Mouse (Mus musculus) stomach, postnatal 0 days (tissue): Measurements from ENCODE around the gene Gm6899. TPM values are rescaled to one million over a fixed set of nuclear protein-coding genes. Genes with fewer than 3 reads are reported as not detected.
A peak's percentile ranks its signal among the peaks of the same experiment; 100 is the strongest.

Experiments
- ATAC-seq: fragments of 200-750 bp; cut with Nextera tagmentation; 2 replicates; pipeline ENCODE4 v1.8.0; 2017; ENCODE audit not compliant: low FRiP score, low TSS enrichment
- DNase-seq: peaks from one replicate; pipeline ENCODE4 v3.0.0-alpha.2; 2016; ENCODE audit warnings: low spot score
- H3K27ac ChIP-seq: fragments of 300-500 bp; sonication (generic); replicated peaks from 2 replicates; pipeline ENCODE4 v1.5.1; 2014; ENCODE audit warnings: mild to moderate bottlenecking, control low read depth
- H3K27me3 ChIP-seq: fragments of 300-500 bp; sonication (generic); 2 replicates; pipeline ENCODE4 v1.6.1; 2014; ENCODE audit warnings: low read length; ENCODE audit not compliant: control insufficient read depth, insufficient read depth
- H3K36me3 ChIP-seq: fragments of 300-500 bp; sonication (generic); 2 replicates; pipeline ENCODE4 v1.6.1; 2014; ENCODE audit warnings: low read length, mixed read lengths; ENCODE audit not compliant: control insufficient read depth, insufficient read depth
- H3K4me1 ChIP-seq: fragments of 300-500 bp; sonication (generic); replicated peaks from 2 replicates; pipeline ENCODE4 v1.6.1; 2014; ENCODE audit warnings: antibody characterized with exemption; ENCODE audit not compliant: control insufficient read depth, insufficient read depth
- H3K4me2 ChIP-seq: fragments of 300-500 bp; sonication (generic); replicated peaks from 2 replicates; pipeline ENCODE4 v1.6.1; 2014; ENCODE audit warnings: low read depth, mild to moderate bottlenecking, control low read depth, moderate library complexity
- H3K4me3 ChIP-seq: fragments of 300-500 bp; sonication (generic); 2 replicates; pipeline ENCODE4 v1.5.1; 2014; ENCODE audit warnings: low read depth, low read length, control low read depth
- H3K9ac ChIP-seq: fragments of 300-500 bp; sonication (generic); 2 replicates; pipeline ENCODE4 v1.6.1; 2014; ENCODE audit warnings: mild to moderate bottlenecking, low read length, control low read depth, mixed read lengths
- H3K9me3 ChIP-seq: fragments of 300-500 bp; sonication (generic); 2 replicates; pipeline ENCODE4 v1.6.1; 2016; ENCODE audit warnings: low read length; ENCODE audit not compliant: control insufficient read depth
- CTCF ChIP-seq: IDR thresholded peaks from 2 replicates; pipeline ENCODE4 v1.5.1; 2016; ENCODE audit warnings: antibody characterized with exemption, low read depth, mild to moderate bottlenecking, moderate library complexity
- EP300 ChIP-seq: optimal IDR thresholded peaks from 2 replicates; pipeline ENCODE3; 2016; ENCODE audit warnings: antibody characterized with exemption
- WGBS: fragments of 180-500 bp; shearing (Covaris S2); extraction: QIAGEN DNeasy Blood & Tissue Kit; methylation state at CpG from one replicate; pipeline ENCODE4 v1.1.7; 2014; 5-methylcytosine and 5-hydroxymethylcytosine counted together
- polyA plus RNA-seq: library from polyadenylated mRNA; unstranded; fragments of >200 nt; fragmentation: Nextera tagmentation; extraction: Ambion mirVana; gene quantifications from 2 replicates; pipeline ENCODE4 v1.2.1, GENCODE M21; 2015

Gene Gm6899
- polyA plus RNA-seq, result not detected in 2 replicates

DNA sequence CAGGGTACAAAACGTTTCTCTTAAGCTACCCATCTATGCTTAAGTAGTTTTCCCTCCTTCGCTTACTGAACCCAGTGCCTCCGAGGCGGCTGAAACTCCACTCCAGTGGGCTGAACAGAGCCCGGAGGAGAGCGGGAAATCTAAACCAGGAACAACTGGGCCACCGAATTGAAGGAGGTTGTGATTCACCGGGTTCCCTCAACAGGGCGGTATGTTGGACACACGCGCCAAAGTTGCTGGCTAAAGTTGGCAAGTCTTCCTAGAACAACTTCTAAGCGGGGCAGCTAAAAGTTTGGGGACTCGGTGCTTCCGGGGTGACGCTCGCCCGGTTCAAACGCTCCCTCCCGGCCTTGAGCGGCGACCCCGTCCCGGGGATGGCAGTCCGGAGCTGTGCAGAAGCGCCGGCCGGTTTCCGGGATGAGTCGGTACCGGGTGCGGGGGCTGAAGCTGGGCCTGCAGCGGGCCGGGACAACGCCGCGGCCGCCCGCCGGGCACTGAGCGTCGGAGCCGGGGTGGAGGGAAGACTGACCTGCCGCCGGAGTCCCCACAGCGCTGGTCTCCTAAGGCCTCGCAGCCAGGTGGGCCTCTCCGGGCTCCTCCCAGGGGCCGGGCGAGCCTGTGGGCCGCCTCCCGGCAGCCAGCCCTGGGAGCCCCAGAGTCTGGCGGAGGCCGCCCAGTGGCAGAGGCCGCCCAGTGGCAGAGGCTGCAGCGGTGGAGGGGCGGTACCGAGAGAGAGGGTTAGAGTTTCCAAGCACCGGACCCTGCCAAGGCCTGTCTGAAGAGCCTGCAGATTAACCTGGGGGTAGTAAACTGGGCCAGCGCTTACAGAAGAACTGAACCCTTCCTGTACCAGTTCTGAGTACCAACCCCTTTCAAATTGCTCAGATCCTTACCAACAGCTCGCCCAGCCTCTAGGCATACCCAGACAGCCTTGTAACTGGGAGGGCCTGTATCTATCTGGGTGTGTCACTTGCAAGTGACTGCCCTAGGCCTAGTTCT is at the start of gene Gm6899, which contains the start of gene Vrk2:
TSS of gene Gm6899 (plus strand) at position 181 of the 999 bp plus-strand sequence.
TSS of gene Vrk2 (minus strand) at position 939 of the 999 bp plus-strand sequence.
- H3K4me1 ChIP-seq, result no peaks in the 10 kb centered on the region
- TF ChIP-seq CTCF (peak; percentile 61), EP300 (no peak)
- no peaks in the 10 kb centered on the region for H3K27me3 ChIP-seq
- H3K9me3 ChIP-seq, result no peaks in the 10 kb centered on the region
- peak; percentile 92 for DNase-seq
- H3K27ac ChIP-seq, result peak within 1 kb of the TSS; percentile 92
- H3K36me3 ChIP-seq, result no peaks in the 10 kb centered on the region
- WGBS, result under 1% methylated on average over 49 of the region's 60 CpGs
- H3K9ac ChIP-seq, result peak within 1 kb of the TSS; percentile 84
- peak within 1 kb of the TSS; percentile 81 for H3K4me3 ChIP-seq
- peak; percentile 100 for ATAC-seq
- peak within 1 kb of the TSS; percentile 42 for H3K4me2 ChIP-seq

DNA sequence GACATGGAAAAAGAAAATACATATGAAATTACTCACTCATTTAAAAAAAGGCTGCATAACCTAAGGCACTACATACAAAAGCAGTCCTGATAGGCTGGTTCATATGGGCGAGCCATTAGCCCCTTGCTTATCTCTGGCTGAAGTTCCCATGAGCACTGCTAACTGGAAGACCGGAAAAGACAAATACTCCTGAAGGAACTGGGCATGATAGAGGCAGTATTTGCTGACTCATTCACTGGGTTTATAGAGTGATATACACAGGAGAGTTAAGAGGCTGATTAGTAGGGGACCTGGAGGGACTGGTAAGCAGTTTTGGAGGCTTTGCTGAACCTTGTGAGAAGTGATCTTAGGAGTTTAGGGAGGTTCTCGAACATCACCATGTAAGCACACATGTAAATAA is 41.5 kb upstream of the Gm6899 start:
- H3K4me1 ChIP-seq, result no peaks in the 10 kb centered on the region
- H3K4me3 ChIP-seq, result no peak overlapping the region
- DNase-seq (no peak), ATAC-seq (peak; percentile 80)
- no peaks in the 10 kb centered on the region for H3K9me3 ChIP-seq
- TF ChIP-seq CTCF (no peak), EP300 (no peak)
- WGBS, result 81% methylated on average over 3 of the region's 3 CpGs
- H3K27ac ChIP-seq, result no peak overlapping the region
- H3K9ac ChIP-seq, result no peak overlapping the region
- no peaks in the 10 kb centered on the region for H3K27me3 ChIP-seq
- H3K4me2 ChIP-seq, result no peak overlapping the region
- no peaks in the 10 kb centered on the region for H3K36me3 ChIP-seq

DNA sequence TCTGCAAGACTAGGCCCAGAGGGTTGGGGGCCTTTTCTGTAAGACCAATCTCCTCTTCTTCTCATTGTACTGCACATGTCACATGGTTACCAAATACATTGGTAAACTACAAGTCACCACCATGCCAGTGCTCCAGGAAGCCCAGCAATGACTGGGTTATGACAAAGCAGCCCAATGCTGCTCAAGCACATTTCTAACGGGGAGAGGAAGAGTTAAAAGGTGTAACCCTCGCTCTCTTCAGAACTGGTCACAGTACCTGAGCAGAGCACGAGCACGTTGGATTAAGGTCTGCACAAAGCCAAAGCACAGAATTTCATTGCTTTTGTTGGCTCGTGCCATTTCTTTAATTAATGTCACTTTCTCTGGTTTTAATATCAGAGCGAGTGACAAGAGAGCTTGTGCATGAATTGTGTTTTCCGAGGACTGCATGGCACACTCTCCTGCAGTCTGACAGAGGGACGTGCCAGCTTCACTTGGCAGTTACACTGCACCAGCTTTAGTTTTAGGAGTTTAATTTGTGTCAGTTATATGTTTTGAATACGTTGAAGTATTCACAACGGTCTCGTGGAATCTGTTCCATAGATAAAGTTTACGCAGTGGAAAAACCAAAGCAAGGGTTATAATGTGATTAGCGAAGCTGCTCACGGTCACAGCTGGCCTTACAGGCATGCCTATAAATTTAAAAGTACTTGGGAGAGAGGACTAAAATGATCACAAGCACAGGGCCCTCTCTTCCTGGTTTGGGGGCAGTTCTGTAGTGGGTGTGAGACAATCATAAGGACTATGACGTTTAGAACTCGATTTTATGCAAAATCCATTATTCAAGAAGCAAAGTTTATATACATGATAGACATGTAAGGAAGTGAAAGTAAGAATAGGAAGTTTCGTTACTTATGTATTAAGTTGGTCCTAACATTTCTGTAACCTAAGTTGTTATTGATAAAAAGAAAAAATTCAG is 7.4 kb upstream of the Gm6899 start:
- DNase-seq (no peak), ATAC-seq (no peak)
- Histone ChIP-seq H3K9ac (no peak overlapping the region), H3K27ac (no peak overlapping the region), H3K36me3 (no peaks in the 10 kb centered on the region), H3K9me3 (no peaks in the 10 kb centered on the region), H3K4me1 (no peaks in the 10 kb centered on the region), H3K27me3 (no peaks in the 10 kb centered on the region), H3K4me3 (no peak overlapping the region), H3K4me2 (peak overlapping the region; percentile 35; the same call in 1 of the 2 replicates)
- WGBS, result 57% methylated on average over 17 of the region's 17 CpGs
- TF ChIP-seq CTCF (no peak), EP300 (no peak)

GRCm38 (mm10) chr11:26586367-26587183 is 6.5 kb upstream of the Gm6899 start:
- H3K27ac ChIP-seq, result no peak overlapping the region; the same call in 1 of the 2 replicates
- TF ChIP-seq EP300, result no peak
- TF ChIP-seq CTCF, result no peak
- H3K4me1 ChIP-seq, result no peaks in the 10 kb centered on the region
- no peaks in the 10 kb centered on the region for H3K9me3 ChIP-seq
- peak overlapping the region; percentile 35 for H3K4me2 ChIP-seq
- no peak overlapping the region for H3K9ac ChIP-seq
- no peaks in the 10 kb centered on the region for H3K36me3 ChIP-seq
- ATAC-seq (no peak), DNase-seq (no peak)
- no peaks in the 10 kb centered on the region for H3K27me3 ChIP-seq
- no peak overlapping the region for H3K4me3 ChIP-seq
- WGBS, result 58% methylated on average over 6 of the region's 6 CpGs

DNA sequence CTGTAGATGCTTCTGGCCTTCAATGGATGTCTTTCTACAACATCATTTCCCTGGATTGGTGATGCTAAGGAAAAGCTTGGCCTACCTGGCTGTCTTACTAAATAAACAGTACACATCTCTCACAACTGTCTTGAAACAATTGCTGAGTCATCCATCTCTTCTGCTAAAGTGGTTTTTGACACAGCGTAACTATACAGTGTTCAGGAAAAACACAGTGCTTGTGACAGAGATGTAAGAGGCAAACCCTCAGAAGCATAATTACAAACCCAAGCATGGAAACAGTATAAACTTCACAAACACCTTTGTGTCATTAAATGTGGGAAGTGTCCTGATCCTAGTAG is 5.9 kb upstream of the Gm6899 start:
- no peak for TF ChIP-seq CTCF
- TF ChIP-seq EP300, result no peak
- Histone ChIP-seq H3K4me2 (no peak overlapping the region), H3K36me3 (no peaks in the 10 kb centered on the region), H3K27me3 (no peaks in the 10 kb centered on the region), H3K4me3 (no peak overlapping the region), H3K9ac (no peak overlapping the region), H3K4me1 (no peaks in the 10 kb centered on the region), H3K27ac (no peak overlapping the region), H3K9me3 (no peaks in the 10 kb centered on the region)
- WGBS, result 84% methylated on average over 1 of the region's 1 CpGs
- DNase-seq (no peak), ATAC-seq (no peak)
